Mouse (Mus musculus) gastrocnemius, adult 2 months (tissue): Measurements from ENCODE around the gene Tinagl1. TPM values are rescaled to one million over a fixed set of nuclear protein-coding genes. Genes with fewer than 3 reads are reported as not detected.

Experiments
- DNase-seq: peaks from one replicate; pipeline ENCODE4 v3.0.0; 2022
- H3K27ac ChIP-seq: fragments of 200-600 bp; 2 replicates; pipeline ENCODE4 v1.8.1; 2022; ENCODE audit warnings: mild to moderate bottlenecking
- H3K4me3 ChIP-seq: fragments of 200-600 bp; 2 replicates; pipeline ENCODE4 v1.8.1; 2022; ENCODE audit warnings: mild to moderate bottlenecking, moderate library complexity
- CTCF ChIP-seq: fragments of 200-600 bp; IDR thresholded peaks from 2 replicates; pipeline ENCODE4 v1.8.1; 2022; ENCODE audit warnings: antibody characterized with exemption, mild to moderate bottlenecking, moderate library complexity
- intact Hi-C: fragments of 180-260 bp; cut with DNase I; formaldehyde crosslinking; loops from one replicate; pipeline ENCODE4 v1.15.1; 2025
- total RNA-seq, 2 experiments: library from RNA; stranded (reverse); gene quantifications; 2 replicates each; pipeline ENCODE4 v1.2.3; 2021

Gene Tinagl1
- total RNA-seq, 2 experiments from 2014 or later = 18.7 to 45.2 TPM

DNA sequence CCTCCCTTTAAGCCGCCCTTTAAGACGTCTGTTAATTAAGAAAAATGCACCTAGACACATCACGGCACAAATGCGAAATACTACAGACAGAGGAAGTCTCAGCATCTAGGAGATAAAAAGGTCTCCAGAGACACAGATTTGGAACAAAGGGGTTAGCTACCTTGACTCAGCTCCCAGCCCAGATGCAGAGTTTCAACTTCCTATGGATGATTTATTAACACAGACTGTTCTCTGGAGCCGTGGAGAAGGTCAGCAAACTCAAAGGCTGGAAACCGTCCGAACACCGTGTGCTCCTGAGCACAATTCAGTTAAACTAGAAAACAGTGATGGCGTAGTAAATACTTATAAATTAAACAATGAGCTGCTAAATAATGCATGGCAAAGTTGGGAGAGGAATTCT lies 17.3 kb upstream of the Tinagl1 start:
- intact Hi-C loops = no loop called here
- Histone ChIP-seq H3K27ac (no peak overlapping the region), H3K4me3 (no peak overlapping the region)
- no peak for DNase-seq
- TF ChIP-seq CTCF = no peak

GRCm38 (mm10) chr4:130189606-130190005 lies 14.7 kb upstream of the Tinagl1 start:
- no peak for TF ChIP-seq CTCF
- H3K27ac ChIP-seq = no peak overlapping the region
- no peak for DNase-seq
- intact Hi-C loops = loop anchor here (1.0 to 2.0 kb wide), 2 partner anchors 51 to 231 kb away; no protein-coding TSS in a partner anchor
- H3K4me3 ChIP-seq = no peak overlapping the region

DNA sequence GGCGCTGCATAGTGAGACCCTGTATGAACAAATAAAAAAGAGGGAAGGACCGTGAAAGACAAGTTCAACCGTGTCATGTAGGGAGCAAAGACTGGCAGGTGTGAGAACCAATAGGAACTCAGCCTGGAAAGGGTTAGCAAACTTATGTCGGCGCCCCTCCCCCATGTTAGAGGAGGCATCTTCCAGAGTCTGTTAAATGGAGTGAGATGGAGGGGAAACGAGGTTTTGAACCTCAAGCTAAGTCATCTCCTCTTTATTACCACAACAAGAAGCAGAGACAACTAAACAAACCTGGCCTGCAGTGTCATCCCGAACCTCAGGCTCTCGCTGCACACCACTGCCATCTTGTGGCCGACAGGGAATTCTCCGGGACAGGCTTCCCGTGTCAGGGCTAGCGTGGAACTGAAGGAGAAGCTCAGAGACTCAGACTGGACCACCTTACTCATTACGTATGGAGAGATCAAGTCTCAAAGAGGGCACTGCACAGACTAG lies 13.9 kb upstream of the Tinagl1 start:
- Histone ChIP-seq H3K4me3 (peak overlapping the region; percentile 42), H3K27ac (no peak overlapping the region)
- TF ChIP-seq CTCF = peak; percentile 97
- intact Hi-C loops = loop anchor here (1.0 to 2.0 kb wide), 2 partner anchors 51 to 230 kb away; no protein-coding TSS in a partner anchor
- peak; percentile 86 for DNase-seq

- intact Hi-C loops = no loop called here
- DNase-seq = no peak
- H3K27ac ChIP-seq = no peak overlapping the region
- no peak for TF ChIP-seq CTCF
- H3K4me3 ChIP-seq = no peak overlapping the region
Observed at GRCm38 (mm10) chr4:130186891-130187290, 12.0 kb upstream of the Tinagl1 start.

DNA sequence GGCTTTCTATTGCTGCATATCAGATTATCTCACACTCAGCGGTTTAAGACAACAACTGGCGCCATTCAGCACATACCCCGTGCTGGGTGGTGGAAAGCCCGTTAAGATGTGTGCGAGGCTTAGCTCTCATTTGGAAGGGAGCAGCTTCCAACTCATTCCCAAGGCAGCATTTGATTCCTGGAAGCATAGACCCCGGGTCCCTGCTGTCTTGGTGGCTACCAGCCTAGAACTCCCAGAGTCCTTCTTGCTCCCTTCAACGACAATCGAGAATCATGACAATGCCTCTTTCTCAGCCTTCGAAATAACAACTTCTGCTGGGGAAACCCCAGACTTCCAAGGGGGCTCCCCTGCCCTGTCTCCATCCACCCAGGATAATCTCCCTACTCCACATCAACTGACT lies 11.5 kb upstream of the Tinagl1 start:
- intact Hi-C loops = no loop called here
- H3K4me3 ChIP-seq = no peak overlapping the region

GRCm38 (mm10) chr4:130183879-130184278 lies 9.0 kb upstream of the Tinagl1 start:
- TF ChIP-seq CTCF = no peak
- DNase-seq = no peak
- no peak overlapping the region for H3K27ac ChIP-seq
- intact Hi-C loops = no loop called here
- H3K4me3 ChIP-seq = no peak overlapping the region

More for the DNA sequence above, 11.5 kb upstream of the Tinagl1 start:
- no peak for DNase-seq
- no peak for TF ChIP-seq CTCF
- H3K27ac ChIP-seq = no peak overlapping the region

DNA sequence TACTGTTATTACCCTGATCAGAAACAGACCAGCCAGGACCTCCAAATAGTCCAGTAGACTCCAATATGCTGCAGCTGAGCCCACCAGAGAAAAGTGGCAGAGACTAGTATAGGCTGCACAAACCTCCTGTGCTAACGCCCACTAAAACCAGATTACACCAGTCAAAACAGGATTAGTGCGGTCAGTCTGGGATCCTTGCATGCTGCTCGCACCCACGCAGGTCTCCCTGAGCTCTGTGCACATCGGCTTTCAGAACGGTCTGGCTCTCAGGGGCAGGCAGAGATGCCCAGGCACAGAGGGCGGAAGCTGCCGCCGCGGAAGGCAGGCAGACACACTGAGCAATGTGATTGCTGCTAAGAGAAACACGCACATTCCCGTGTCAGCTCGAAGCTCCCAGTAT lies 8.1 kb upstream of the Tinagl1 start:
- Histone ChIP-seq H3K27ac (no peak overlapping the region), H3K4me3 (no peak overlapping the region)
- DNase-seq = no peak
- intact Hi-C loops = no loop called here
- TF ChIP-seq CTCF = no peak

GRCm38 (mm10) chr4:130181886-130182285 lies 7.0 kb upstream of the Tinagl1 start:
- TF ChIP-seq CTCF = no peak
- intact Hi-C loops = no loop called here
- Histone ChIP-seq H3K27ac (no peak overlapping the region), H3K4me3 (no peak overlapping the region)
- no peak for DNase-seq

GRCm38 (mm10) chr4:130180909-130181602 lies 6.1 kb upstream of the Tinagl1 start:
- no peak overlapping the region for H3K4me3 ChIP-seq
- no peak for TF ChIP-seq CTCF
- no peak for DNase-seq
- no peak overlapping the region for H3K27ac ChIP-seq
- intact Hi-C loops = no loop called here

DNA sequence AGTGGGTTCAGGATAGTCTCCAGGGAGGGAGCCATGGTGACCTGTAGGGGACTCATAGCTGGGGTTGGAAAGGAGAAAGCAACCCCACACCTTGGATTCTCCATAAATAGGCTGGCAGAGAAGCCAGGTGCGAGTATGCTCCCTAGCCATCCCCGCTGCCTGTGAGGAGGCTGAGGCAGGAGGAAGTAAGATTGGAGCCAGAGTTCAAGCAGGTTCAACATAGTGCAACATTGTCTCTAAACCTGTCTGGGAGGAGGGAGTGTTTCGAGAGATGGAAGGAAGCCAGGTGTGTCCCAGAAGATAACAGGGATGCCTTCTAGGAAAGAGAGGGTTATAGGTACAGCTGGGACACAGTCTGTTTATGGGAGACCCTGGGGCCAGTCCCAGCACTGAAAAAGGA lies 5.0 kb upstream of the Tinagl1 start:
- no peak overlapping the region for H3K4me3 ChIP-seq
- no peak for DNase-seq
- TF ChIP-seq CTCF = no peak
- intact Hi-C loops = no loop called here
- no peak overlapping the region for H3K27ac ChIP-seq

GRCm38 (mm10) chr4:130177536-130177935 lies 2.6 kb upstream of the Tinagl1 start:
- Histone ChIP-seq H3K27ac (peak overlapping the region; percentile 68), H3K4me3 (no peak overlapping the region)
- intact Hi-C loops = no loop called here
- TF ChIP-seq CTCF = no peak
- no peak for DNase-seq

- no peak overlapping the region for H3K4me3 ChIP-seq
- TF ChIP-seq CTCF = no peak
- intact Hi-C loops = no loop called here
- DNase-seq = no peak
- H3K27ac ChIP-seq = peak overlapping the region; percentile 68
Observed at GRCm38 (mm10) chr4:130177087-130177486, 2.2 kb upstream of the Tinagl1 start.

DNA sequence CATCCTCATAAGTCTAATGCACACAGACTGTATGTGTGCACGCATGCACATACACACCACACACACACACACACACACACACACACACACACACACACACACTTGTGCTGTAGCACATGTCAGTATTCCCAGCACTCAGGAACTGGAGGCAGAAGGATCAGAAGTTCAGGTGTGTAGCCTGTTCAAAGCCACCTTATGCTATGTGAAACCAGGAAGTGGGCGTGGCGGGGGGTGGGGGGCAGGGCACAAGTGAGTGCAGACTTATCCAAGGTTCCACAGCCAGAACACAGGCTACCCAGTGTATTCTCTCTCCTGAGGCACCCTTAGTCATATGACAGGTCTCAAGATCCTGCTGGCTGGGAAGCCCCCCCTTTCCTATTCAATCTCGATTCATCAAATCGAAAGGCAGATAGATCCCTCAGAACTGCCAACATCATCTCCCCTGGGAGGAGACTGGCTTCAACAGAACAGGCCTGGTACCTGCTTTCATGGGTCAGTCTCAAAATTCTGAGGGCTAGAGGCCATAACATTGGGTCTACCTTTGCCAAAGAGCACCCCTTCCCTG lies 1.3 kb upstream of the Tinagl1 start:
- no peak for TF ChIP-seq CTCF
- DNase-seq = no peak
- peak overlapping the region; percentile 88 for H3K27ac ChIP-seq
- intact Hi-C loops = no loop called here
- H3K4me3 ChIP-seq = no peak overlapping the region
